Mouse (Mus musculus): ENCODE results near the gene Sp2.

Sp2 gene

GRCm38 (mm10) chr11:96938426-96938800 is 44.3 kb downstream of the Sp2 start:
- no peak for DNase-seq (ENCODE audit: low spot score)

GRCm38 (mm10) chr11:96937549-96938425 is 45.0 kb downstream of the Sp2 start:
- no peak for DNase-seq (ENCODE audit: low spot score)

- no peak for DNase-seq (ENCODE audit: low spot score)
Measured at GRCm38 (mm10) chr11:96935872-96936650, 46.7 kb downstream of the Sp2 start.

GRCm38 (mm10) chr11:96934921-96935356 is 47.8 kb downstream of the Sp2 start:
- peak; percentile 64 for DNase-seq (ENCODE audit: low spot score)

- no peak for DNase-seq (ENCODE audit: low spot score)
Measured at GRCm38 (mm10) chr11:96933562-96934276, 49.0 kb downstream of the Sp2 start.

GRCm38 (mm10) chr11:96931327-96932062 is 51.3 kb downstream of the Sp2 start:
- no peak for DNase-seq (ENCODE audit: low spot score)

GRCm38 (mm10) chr11:96929766-96930331 is 52.9 kb downstream of the Sp2 start:
- no peak for DNase-seq (ENCODE audit: low spot score)

GRCm38 (mm10) chr11:96929096-96929765 is 53.5 kb downstream of the Sp2 start:
- no peak for DNase-seq (ENCODE audit: low spot score)

GRCm38 (mm10) chr11:96928691-96929090 is 54.1 kb downstream of the Sp2 start:
- DNase-seq (ENCODE audit: low spot score), result no peak

- no peak for DNase-seq (ENCODE audit: low spot score)
Measured at GRCm38 (mm10) chr11:96928088-96928487, 54.7 kb downstream of the Sp2 start, which contains the start of gene Prr15l. Gene Prr15l (plus strand): TSS chr11:96928104.

GRCm38 (mm10) chr11:96926587-96926986 is 56.2 kb downstream of the Sp2 start:
- DNase-seq (ENCODE audit: low spot score), result no peak

GRCm38 (mm10) chr11:96925469-96926148 is 57.1 kb downstream of the Sp2 start:
- DNase-seq (ENCODE audit: low spot score), result no peak

GRCm38 (mm10) chr11:96924861-96925260 is 57.9 kb downstream of the Sp2 start:
- DNase-seq (ENCODE audit: low spot score), result no peak

GRCm38 (mm10) chr11:96919003-96919402 is 63.8 kb downstream of the Sp2 start:
- DNase-seq (ENCODE audit: low spot score), result no peak

GRCm38 (mm10) chr11:96917415-96917814 is 65.3 kb downstream of the Sp2 start:
- DNase-seq (ENCODE audit: low spot score), result no peak

- no peak for DNase-seq (ENCODE audit: low spot score)
Measured at GRCm38 (mm10) chr11:96916885-96917396, 65.8 kb downstream of the Sp2 start.

GRCm38 (mm10) chr11:96916044-96916884 is 66.5 kb downstream of the Sp2 start, which contains the start of gene Cdk5rap3:
Gene Cdk5rap3 (minus strand): TSS chr11:96916496.
- DNase-seq (ENCODE audit: low spot score), result peak; percentile 99

GRCm38 (mm10) chr11:96912682-96913081 is 70.1 kb downstream of the Sp2 start:
- DNase-seq (ENCODE audit: low spot score), result no peak

- DNase-seq (ENCODE audit: low spot score), result peak; percentile 88
Measured at GRCm38 (mm10) chr11:96910003-96910402, 72.8 kb downstream of the Sp2 start.
